Mouse (Mus musculus) adrenal gland, adult (tissue): ENCODE data around the gene Slc35b4.

Source experiments
- DNase-seq, 2 experiments: peaks; one replicate each; pipeline ENCODE4 v3.0.0; 2022 to 2023; ENCODE audit warnings: low spot score in 1 of 2; ENCODE audit not compliant: inconsistent age in 2 of 2

The Slc35b4 gene

DNA sequence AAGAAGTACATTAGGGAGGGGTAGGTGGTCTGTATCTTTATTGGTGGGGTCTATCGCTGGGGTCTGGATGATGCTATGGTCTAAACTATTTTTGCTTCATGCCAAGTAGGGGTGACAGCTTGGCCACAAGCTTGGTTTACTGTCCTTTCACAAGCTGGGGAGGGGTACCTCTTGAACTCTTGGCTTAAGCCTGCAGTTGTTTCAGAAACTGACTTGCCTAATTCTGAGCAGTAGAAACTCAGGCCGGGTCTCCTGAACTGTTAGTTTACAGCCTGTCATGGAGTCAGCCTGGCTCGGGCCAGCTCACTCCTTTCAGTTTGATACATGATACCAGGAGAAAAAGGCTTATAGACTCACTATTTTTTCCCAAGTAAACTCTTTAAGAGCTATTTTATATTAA lies 38.5 kb downstream of the Slc35b4 start:
- DNase-seq = no peak

GRCm38 (mm10) chr6:34132391-34132790 lies 44.5 kb downstream of the Slc35b4 start:
- no peak for DNase-seq

DNA sequence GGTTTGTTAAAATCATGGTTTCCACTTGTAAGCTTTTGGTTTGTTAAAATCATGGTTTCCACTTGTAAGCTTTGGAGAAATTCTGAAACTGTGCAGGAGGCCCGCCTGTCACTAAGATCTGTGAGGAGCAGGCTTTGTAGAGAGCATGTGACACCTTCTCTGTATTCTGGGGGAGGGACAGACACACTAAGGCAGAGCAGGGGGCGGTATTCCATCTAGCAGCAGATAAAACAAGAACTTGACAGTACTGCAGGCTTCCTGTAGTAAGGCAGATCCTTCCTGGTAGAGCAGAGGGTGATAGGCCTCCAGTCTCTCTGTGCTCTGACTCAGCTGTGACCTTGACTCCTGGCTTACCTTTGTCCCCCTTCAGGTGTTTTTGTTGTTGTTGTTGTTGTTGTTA lies 47.6 kb downstream of the Slc35b4 start:
- DNase-seq = no peak

DNA sequence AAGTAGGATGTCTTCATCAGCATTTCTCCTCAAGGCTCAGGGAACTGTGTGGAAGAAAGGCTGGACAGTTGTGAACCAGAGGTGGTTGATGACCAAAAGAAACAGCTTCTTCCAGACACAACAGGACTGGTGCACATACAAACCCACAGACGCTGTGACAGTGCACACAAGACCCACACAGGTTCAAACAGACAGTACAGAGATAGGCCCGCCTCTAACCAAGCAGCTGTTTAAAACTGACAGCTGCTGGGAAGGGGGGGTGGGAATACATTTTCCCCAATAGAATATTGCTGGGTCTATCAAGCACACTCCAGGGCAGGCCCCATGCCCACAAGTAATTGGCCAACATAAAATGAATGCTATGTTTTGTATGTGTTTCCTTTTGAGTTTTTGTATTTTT lies 52.5 kb downstream of the Slc35b4 start:
- no peak for DNase-seq

GRCm38 (mm10) chr6:34116838-34117478 lies 60.0 kb downstream of the Slc35b4 start:
- no peak for DNase-seq

- no peak for DNase-seq
These were observed 65.5 kb downstream of the Slc35b4 start for GRCm38 (mm10) chr6:34111406-34111805.

GRCm38 (mm10) chr6:34110571-34110970 lies 66.3 kb downstream of the Slc35b4 start:
- no peak for DNase-seq
